Mouse (Mus musculus) heart, embryonic 15.5 days (tissue): ENCODE measurements around the gene Fzd10. TPM values are rescaled to one million over a fixed set of nuclear protein-coding genes. Genes with fewer than 3 reads are reported as not detected.

Source experiments
- ATAC-seq: fragments of 200-750 bp; cut with Nextera tagmentation; replicated peaks from 2 replicates; pipeline ENCODE4 v1.8.0; 2017; ENCODE audit warnings: low read depth, moderate TSS enrichment; ENCODE audit not compliant: insufficient number of reproducible peaks, insufficient read depth, low FRiP score
- H3K27ac ChIP-seq: fragments of 300-500 bp; sonication (generic); 2 replicates; pipeline ENCODE4 v1.5.1; 2015; ENCODE audit warnings: mild to moderate bottlenecking, inconsistent platforms
- H3K27me3 ChIP-seq: fragments of 300-500 bp; sonication (generic); 2 replicates; pipeline ENCODE4 v1.6.1; 2015; ENCODE audit warnings: inconsistent platforms
- H3K36me3 ChIP-seq: fragments of 300-500 bp; sonication (generic); 2 replicates; pipeline ENCODE4 v1.6.1; 2015; ENCODE audit warnings: mild to moderate bottlenecking, inconsistent platforms
- H3K4me1 ChIP-seq: fragments of 300-500 bp; sonication (generic); replicated peaks from 2 replicates; pipeline ENCODE4 v1.6.1; 2015; ENCODE audit warnings: inconsistent platforms
- H3K4me2 ChIP-seq: fragments of 300-500 bp; sonication (generic); 2 replicates; pipeline ENCODE4 v1.6.1; 2015; ENCODE audit warnings: inconsistent platforms, mild to moderate bottlenecking, moderate library complexity
- H3K4me3 ChIP-seq: fragments of 300-500 bp; sonication (generic); 2 replicates; pipeline ENCODE4 v1.5.1; 2015; ENCODE audit warnings: mild to moderate bottlenecking, inconsistent platforms
- H3K9ac ChIP-seq: fragments of 300-500 bp; sonication (generic); 2 replicates; pipeline ENCODE4 v1.6.1; 2015; ENCODE audit warnings: mild to moderate bottlenecking, inconsistent platforms
- H3K9me3 ChIP-seq: fragments of 300-500 bp; sonication (generic); replicated peaks from 2 replicates; pipeline ENCODE4 v1.6.1; 2016; ENCODE audit warnings: inconsistent platforms
- WGBS: fragments of 180-500 bp; shearing (Covaris S2); methylation state at CpG from one replicate; pipeline ENCODE4 v1.1.7; 2015; ENCODE audit warnings: mixed read lengths; 5-methylcytosine and 5-hydroxymethylcytosine counted together
- polyA plus RNA-seq: library from polyadenylated mRNA; unstranded; fragments of >200 nt; fragmentation: Nextera tagmentation; extraction: Ambion mirVana; gene quantifications from 2 replicates; pipeline ENCODE4 v1.2.1, GENCODE M21; 2015

Fzd10 gene
- 0.23 and 0.30 TPM in 2 replicates for polyA plus RNA-seq

DNA sequence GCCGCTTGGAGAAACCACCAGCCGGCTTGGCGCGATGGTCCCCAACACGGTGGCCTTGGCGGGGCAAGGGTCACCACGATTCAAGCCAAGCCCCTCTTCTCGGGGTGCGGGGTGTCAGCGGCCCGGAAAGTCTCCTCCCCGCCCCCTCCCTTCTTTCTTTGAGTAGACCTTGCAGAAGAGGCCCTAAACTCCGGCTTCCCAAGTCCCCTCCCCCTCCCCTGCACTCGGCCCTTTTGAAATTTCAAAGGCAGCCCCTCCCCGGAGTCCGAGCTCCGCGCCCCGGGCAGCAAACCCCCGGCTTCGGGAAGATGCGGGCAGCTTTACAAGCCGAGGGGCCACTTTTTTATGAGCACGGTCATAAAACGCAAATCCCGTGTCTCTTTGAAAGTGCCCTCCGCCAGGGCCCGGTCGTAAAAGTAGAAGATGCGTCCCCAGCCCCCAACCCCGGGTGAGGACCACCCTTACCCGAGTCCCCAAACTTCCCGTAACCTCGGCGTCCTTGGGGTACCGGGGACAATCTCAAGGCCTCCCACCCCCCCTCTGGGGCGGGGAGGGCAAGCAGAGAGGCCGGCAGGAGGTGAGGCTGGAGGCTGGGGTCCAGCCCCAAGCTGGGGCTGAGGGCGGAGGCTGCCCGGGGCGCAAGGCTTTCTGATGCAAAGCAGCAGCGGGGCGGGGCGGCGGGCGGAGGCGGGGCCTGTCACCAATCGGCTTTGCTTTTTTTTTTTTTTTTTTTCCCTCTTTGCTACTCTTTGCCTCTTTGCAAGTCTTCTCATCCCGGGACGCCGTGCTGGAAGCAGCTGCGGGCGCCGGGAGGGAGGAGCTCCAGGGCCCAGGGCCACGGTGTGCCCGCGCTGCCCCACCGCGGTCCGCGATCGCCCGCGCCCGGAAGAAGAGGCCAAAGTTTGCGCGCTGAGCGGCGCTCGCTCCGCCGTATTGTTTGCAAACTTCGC, at the start of gene Fzd10:
Gene Fzd10 (plus strand): TSS at position 773 of the 950 bp plus-strand sequence.
- no peak within 1 kb of the TSS for H3K27ac ChIP-seq
- peak; percentile 38; the same call in 1 of the 2 replicates for ATAC-seq
- H3K4me3 ChIP-seq = peak within 1 kb of the TSS; percentile 65

DNA sequence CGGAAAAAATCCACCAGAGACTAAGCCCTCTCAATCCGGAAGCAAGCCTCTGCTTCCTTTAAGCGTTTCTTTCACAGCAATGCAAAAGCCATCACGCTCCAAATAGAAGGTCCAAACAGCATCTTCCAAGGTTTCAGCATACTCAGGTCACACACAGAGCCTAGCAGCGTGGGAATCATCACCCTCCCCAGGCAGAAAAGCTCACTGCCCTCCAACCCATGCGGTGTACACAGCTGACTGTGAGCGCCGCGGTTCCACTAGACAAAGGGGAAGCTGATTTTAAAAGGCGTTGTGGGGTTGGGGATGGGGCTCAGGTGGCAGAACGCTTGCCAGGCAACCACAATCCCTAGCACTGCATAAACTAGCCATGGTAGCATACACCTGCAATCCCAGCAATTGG, 49.2 kb upstream of the Fzd10 start:
- H3K9ac ChIP-seq = no peak overlapping the region

More for the DNA sequence above, at the start of gene Fzd10:
- H3K36me3 ChIP-seq = no peaks in the 10 kb centered on the region
- peak within 1 kb of the TSS; percentile 31 for H3K9ac ChIP-seq
- H3K4me1 ChIP-seq = peaks cover 36% of the 10 kb centered on the region
- H3K4me2 ChIP-seq = peak within 1 kb of the TSS; percentile 99
- H3K27me3 ChIP-seq = peaks cover 94% of the 10 kb centered on the region
- no peaks in the 10 kb centered on the region for H3K9me3 ChIP-seq
- under 1% methylated on average over 71 of the region's 73 CpGs for WGBS

GRCm38 (mm10) chr5:128552136-128552890, 48.3 kb upstream of the Fzd10 start:
- ATAC-seq = no peak
- Histone ChIP-seq H3K4me3 (peak overlapping the region; percentile 28), H3K4me2 (peak overlapping the region; percentile 55), H3K27ac (no peak overlapping the region), H3K9me3 (no peaks in the 10 kb centered on the region), H3K9ac (no peak overlapping the region), H3K27me3 (peaks cover 25% of the 10 kb centered on the region), H3K4me1 (peaks cover 12% of the 10 kb centered on the region; the same call in 1 of the 2 replicates), H3K36me3 (no peaks in the 10 kb centered on the region)
- 8% methylated on average over 28 of the region's 28 CpGs for whole genome bisulfite sequencing

More for the DNA sequence above, 49.2 kb upstream of the Fzd10 start:
- Histone ChIP-seq H3K36me3 (no peaks in the 10 kb centered on the region), H3K4me1 (peaks cover 12% of the 10 kb centered on the region; the same call in 1 of the 2 replicates), H3K4me3 (no peak overlapping the region; the same call in 1 of the 2 replicates), H3K27ac (no peak overlapping the region), H3K9me3 (no peaks in the 10 kb centered on the region), H3K27me3 (peaks cover 25% of the 10 kb centered on the region), H3K4me2 (peak overlapping the region; percentile 45)
- ATAC-seq = no peak
- 7% methylated on average over 11 of the region's 11 CpGs for WGBS

GRCm38 (mm10) chr5:128558126-128558525, 42.5 kb upstream of the Fzd10 start:
- no peak overlapping the region for H3K27ac ChIP-seq
- H3K9ac ChIP-seq = no peak overlapping the region
- peaks cover 4% of the 10 kb centered on the region; the same call in 1 of the 2 replicates for H3K27me3 ChIP-seq
- H3K4me1 ChIP-seq = no peaks in the 10 kb centered on the region
- H3K36me3 ChIP-seq = no peaks in the 10 kb centered on the region
- no peak overlapping the region for H3K4me2 ChIP-seq
- H3K9me3 ChIP-seq = no peaks in the 10 kb centered on the region
- ATAC-seq = no peak
- H3K4me3 ChIP-seq = no peak overlapping the region
- 19% methylated on average over 7 of the region's 7 CpGs for WGBS

- H3K4me2 ChIP-seq = no peak overlapping the region
- no peaks in the 10 kb centered on the region for H3K9me3 ChIP-seq
- WGBS = 41% methylated on average over 6 of the region's 6 CpGs
- no peaks in the 10 kb centered on the region for H3K27me3 ChIP-seq
- no peaks in the 10 kb centered on the region for H3K4me1 ChIP-seq
- no peak overlapping the region for H3K4me3 ChIP-seq
- H3K36me3 ChIP-seq = no peaks in the 10 kb centered on the region
- H3K9ac ChIP-seq = no peak overlapping the region
- H3K27ac ChIP-seq = no peak overlapping the region
- ATAC-seq = no peak
Observed at GRCm38 (mm10) chr5:128567313-128567712, 33.3 kb upstream of the Fzd10 start.

- Histone ChIP-seq H3K4me2 (no peak overlapping the region), H3K27me3 (no peaks in the 10 kb centered on the region), H3K9me3 (no peaks in the 10 kb centered on the region), H3K4me3 (no peak overlapping the region), H3K9ac (no peak overlapping the region), H3K36me3 (no peaks in the 10 kb centered on the region), H3K4me1 (no peaks in the 10 kb centered on the region), H3K27ac (no peak overlapping the region)
- ATAC-seq = no peak
- 20% methylated on average over 5 of the region's 5 CpGs for WGBS
Observed at GRCm38 (mm10) chr5:128568970-128569369, 31.7 kb upstream of the Fzd10 start.

DNA sequence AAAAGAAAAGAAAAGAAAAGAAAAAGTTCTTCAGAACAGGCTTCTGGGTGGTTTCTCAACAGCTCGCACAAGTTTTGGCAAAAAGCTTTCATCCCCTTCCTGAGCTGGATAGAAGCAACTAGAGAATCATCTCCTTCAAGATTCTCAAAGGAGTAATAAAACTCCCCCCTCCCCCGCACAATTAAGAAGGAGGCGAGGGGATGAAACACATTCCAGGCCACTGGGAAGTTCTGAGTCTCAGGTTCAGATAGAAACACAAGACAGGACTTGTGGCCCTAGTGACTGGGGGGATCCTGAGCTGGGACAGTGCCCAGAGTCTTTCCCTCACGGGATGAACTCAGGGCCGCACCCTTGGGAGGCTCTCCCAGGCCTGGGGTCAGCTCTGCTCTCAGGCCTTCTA, 30.6 kb upstream of the Fzd10 start:
- Histone ChIP-seq H3K4me3 (no peak overlapping the region), H3K36me3 (no peaks in the 10 kb centered on the region), H3K27ac (no peak overlapping the region), H3K27me3 (no peaks in the 10 kb centered on the region), H3K4me2 (no peak overlapping the region), H3K9ac (no peak overlapping the region), H3K4me1 (no peaks in the 10 kb centered on the region), H3K9me3 (no peaks in the 10 kb centered on the region)
- WGBS = 50% methylated on average over 5 of the region's 5 CpGs
- no peak for ATAC-seq

DNA sequence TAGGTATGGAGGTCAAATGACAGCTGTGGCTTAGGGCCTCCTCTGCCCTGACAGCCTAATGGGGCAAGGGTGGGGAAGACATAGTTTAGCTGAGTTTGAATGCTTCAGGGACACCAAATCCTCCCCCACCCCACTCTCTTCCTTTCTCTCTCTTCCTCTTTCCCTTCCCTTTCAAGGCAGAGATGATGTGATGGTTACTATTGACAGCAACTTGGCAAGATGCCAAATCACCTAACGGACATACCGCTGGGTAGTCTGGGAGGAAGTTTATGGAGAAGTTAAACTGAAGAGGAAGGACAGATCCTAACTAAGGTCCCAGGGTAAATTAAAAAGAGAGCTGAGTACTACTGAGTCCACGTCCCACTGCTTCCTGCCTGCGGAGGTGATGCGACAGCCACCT, 29.8 kb upstream of the Fzd10 start:
- Histone ChIP-seq H3K36me3 (no peaks in the 10 kb centered on the region), H3K9me3 (no peaks in the 10 kb centered on the region), H3K27me3 (no peaks in the 10 kb centered on the region), H3K4me3 (no peak overlapping the region), H3K9ac (no peak overlapping the region), H3K27ac (no peak overlapping the region), H3K4me1 (no peaks in the 10 kb centered on the region), H3K4me2 (no peak overlapping the region)
- no peak for ATAC-seq
- WGBS = 51% methylated on average over 5 of the region's 5 CpGs

GRCm38 (mm10) chr5:128571706-128572105, 28.9 kb upstream of the Fzd10 start:
- Histone ChIP-seq H3K27ac (no peak overlapping the region), H3K4me2 (no peak overlapping the region), H3K9ac (no peak overlapping the region), H3K4me1 (no peaks in the 10 kb centered on the region), H3K27me3 (no peaks in the 10 kb centered on the region), H3K36me3 (no peaks in the 10 kb centered on the region), H3K4me3 (no peak overlapping the region), H3K9me3 (no peaks in the 10 kb centered on the region)
- 65% methylated on average over 8 of the region's 8 CpGs for WGBS
- no peak for ATAC-seq

DNA sequence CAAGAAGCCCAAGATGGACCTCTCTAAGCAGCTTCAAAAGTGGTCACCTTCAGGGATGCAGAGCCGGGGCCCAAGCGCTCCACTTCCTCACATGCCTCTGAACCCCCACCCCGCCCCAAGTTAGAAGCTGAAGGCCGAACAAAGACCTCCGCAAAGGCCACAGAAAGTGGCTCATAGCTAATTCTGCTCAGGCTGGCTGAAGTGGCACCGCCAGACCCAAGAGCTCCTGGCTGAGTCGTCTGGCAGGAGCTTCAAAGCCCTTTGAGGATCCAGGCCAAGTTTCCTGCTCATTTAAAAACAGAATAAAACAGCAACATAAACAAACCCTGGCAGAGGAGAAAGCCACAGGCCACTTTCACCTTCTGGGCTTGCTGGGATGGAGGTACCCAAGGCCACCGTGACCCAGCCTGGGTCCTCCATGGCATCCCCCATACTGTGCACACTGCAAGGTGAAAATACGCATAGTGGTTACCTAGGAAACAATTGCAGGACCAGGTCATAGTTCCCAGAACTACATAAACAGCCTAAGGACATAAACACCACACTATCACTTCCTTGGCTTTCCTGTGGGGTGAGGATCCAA, 24.6 kb upstream of the Fzd10 start:
- Histone ChIP-seq H3K9ac (no peak overlapping the region), H3K9me3 (no peaks in the 10 kb centered on the region), H3K4me3 (no peak overlapping the region), H3K4me2 (no peak overlapping the region), H3K27me3 (0 out of 2 replicates have a peak, but pooled peaks cover 3% of the 10 kb centered on the region), H3K4me1 (0 out of 2 replicates have a peak, but pooled peaks cover 3% of the 10 kb centered on the region), H3K36me3 (no peaks in the 10 kb centered on the region), H3K27ac (no peak overlapping the region)
- 66% methylated on average over 9 of the region's 9 CpGs for WGBS
- ATAC-seq = no peak
